Mouse (Mus musculus): Measurements from ENCODE around the gene Efcab9. TPM values are rescaled to one million over a fixed set of nuclear protein-coding genes. Genes with fewer than 3 reads are reported as not detected.
"Not testable (repeated sequence)": the region's sequence is repeated elsewhere in the genome, so short reads cannot be mapped to it uniquely, and the experiment has no call there.

Gene Efcab9
- polyA plus RNA-seq, 1 experiment from 2014 or later = not detected

DNA sequence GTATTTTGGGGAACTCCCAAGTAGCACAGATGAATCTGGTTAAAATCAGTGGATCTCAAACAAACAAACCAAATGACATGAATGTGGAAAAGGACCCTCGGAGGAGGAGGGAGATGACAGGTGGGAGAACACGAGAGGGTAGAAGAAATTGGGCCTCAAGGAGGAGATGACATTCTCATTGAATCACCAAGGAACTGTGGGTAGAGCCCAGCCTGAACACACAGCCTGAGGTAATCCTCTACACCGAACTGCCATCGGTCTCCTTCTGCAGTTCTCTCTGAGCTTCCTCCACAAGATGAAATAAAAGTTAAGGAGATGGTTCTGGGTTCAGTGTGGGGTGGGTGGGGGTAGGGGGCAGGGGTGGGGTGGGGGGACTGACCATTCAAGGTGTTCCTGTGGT lies 4.9 kb downstream of the Efcab9 start:
- no peak overlapping the region for H3K4me2 ChIP-seq (replicated peaks)
- ATAC-seq (ENCODE audit: low FRiP score) = no peak
- peaks cover 1% of the 10 kb centered on the region; the same call in 1 of the 2 replicates for H3K4me1 ChIP-seq
- no peaks in the 10 kb centered on the region for H3K36me3 ChIP-seq
- no peak overlapping the region for H3K4me3 ChIP-seq
- H3K9ac ChIP-seq = no peak overlapping the region
- H3K27me3 ChIP-seq = peaks cover 10% of the 10 kb centered on the region
- no peak overlapping the region for H3K27ac ChIP-seq
- no peaks in the 10 kb centered on the region for H3K9me3 ChIP-seq (replicated peaks)
- 91% methylated on average over 4 of the region's 4 CpGs for WGBS

DNA sequence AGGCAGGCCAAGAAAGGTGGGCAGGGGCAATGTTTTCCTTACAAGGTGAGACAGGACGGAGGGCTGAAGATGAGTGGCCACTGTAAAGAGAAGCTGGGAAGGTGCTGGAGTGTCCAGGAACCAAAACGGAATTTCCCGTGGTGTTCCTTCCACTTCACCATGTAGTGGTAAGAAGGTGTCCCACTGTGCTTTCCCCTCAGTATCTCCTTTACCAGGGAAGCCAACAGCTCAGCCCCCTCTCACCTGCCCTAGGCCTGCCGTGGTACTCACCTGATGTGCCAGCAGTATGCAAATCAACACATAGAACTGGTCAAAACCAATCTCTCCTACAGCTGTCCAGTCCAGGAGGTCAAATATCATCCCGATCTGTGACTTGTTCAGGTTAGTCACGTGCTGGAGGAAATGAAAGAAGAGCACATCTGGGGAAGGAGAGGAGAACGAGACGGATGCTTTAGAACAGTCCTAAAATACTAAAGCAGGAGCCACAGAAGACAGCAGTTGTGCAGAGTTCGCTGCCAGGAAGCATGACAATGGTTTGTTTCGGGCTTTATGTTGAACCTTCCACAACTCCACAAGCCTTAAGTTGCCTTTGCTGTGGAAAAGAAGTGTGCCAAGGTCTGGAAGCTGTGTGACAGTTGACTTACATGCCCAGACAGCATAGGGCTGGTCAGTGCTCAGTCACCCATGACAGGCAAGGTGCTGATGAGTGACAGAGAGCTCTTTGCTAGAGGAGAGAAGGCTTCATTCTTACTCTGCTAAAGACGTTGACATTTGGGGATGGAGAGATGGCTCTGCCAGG lies 7.6 kb downstream of the Efcab9 start:
- no peak overlapping the region for H3K4me2 ChIP-seq (replicated peaks)

DNA sequence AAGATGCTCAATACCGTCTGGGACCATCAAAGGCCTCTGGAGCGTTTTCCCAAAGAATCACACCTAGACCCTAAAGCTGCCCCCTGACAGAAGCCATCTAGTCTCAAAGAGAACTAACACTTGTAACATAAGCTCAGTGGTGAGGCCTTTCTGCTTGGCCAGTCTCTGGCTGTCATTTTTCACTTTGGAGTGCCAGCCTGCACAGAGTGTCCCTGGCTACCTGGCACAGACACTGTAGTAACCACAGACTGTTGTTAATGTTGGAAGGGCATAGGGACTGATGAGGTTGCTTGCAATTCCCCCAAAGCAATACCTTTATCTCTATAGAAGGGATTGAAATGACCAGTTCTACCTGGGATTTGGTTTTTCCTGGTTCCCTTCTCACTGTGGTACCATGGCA lies 10.6 kb downstream of the Efcab9 start:
- H3K4me3 ChIP-seq = no peak overlapping the region
- no peaks in the 10 kb centered on the region for H3K9me3 ChIP-seq (replicated peaks)
- H3K9ac ChIP-seq = no peak overlapping the region
- no peak overlapping the region for H3K4me2 ChIP-seq (replicated peaks)
- no peaks in the 10 kb centered on the region for H3K4me1 ChIP-seq
- H3K27ac ChIP-seq = no peak overlapping the region
- 89% methylated on average over 2 of the region's 2 CpGs for WGBS
- ATAC-seq (ENCODE audit: low FRiP score) = no peak
- no peaks in the 10 kb centered on the region for H3K27me3 ChIP-seq
- H3K36me3 ChIP-seq = peaks cover 22% of the 10 kb centered on the region

More for the DNA sequence above, 7.6 kb downstream of the Efcab9 start:
- Histone ChIP-seq H3K27me3 (no peaks in the 10 kb centered on the region), H3K9ac (no peak overlapping the region), H3K9me3 (replicated peaks) (no peaks in the 10 kb centered on the region), H3K27ac (no peak overlapping the region), H3K4me3 (no peak overlapping the region), H3K36me3 (peaks cover 7% of the 10 kb centered on the region; the same call in 1 of the 2 replicates), H3K4me1 (no peaks in the 10 kb centered on the region)
- 82% methylated on average over 11 of the region's 11 CpGs for WGBS
- ATAC-seq (ENCODE audit: low FRiP score) = no peak

DNA sequence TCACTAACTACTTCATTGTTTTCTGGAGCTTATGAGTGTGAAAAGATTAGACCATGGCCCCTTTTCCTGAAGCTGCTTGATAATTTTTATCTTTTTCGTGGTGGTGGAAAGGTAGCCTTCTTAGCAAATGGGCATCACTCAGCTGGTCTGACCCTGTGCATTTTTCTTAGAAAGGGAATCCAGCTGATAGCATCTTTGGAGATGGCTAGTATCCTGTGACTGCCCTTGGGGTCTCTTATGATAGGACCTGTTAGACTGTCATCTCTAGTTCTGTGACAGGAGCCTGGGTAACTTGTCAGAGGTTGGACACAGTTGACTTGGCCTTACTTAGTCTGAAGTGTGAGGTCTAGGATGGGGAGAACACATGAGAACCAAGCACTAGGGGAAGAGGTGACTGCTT lies 12.5 kb downstream of the Efcab9 start:
- 100% methylated on average over 1 of the region's 1 CpGs for WGBS
- no peak overlapping the region for H3K4me3 ChIP-seq
- peaks cover 28% of the 10 kb centered on the region for H3K36me3 ChIP-seq

DNA sequence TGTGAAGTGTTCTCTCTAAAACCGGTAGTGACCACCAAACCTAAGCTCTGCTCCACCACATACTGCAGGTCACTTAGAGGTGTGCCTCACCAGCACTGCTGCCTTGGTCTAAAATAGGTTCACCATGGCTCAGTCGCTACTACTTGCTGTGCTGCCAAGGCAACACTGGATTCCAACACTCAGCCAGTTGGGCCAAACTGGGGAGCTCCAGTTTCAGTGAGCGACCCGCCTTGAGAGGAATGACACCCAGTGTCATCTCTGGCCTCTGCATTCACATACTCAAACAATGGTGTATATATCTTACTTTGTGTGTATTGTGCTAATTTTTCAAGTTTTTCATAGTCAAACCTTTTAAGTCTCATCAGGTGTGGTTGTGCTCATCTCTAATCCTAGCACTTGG lies 13.1 kb downstream of the Efcab9 start:
- Histone ChIP-seq H3K4me2 (replicated peaks) (no peak overlapping the region), H3K9ac (no peak overlapping the region), H3K9me3 (replicated peaks) (no peaks in the 10 kb centered on the region), H3K27me3 (no peaks in the 10 kb centered on the region), H3K36me3 (peaks cover 28% of the 10 kb centered on the region), H3K4me1 (no peaks in the 10 kb centered on the region), H3K4me3 (no peak overlapping the region), H3K27ac (no peak overlapping the region)
- no peak for ATAC-seq (ENCODE audit: low FRiP score)
- 94% methylated on average over 4 of the region's 4 CpGs for WGBS

More for the DNA sequence above, 12.5 kb downstream of the Efcab9 start:
- H3K4me2 ChIP-seq (replicated peaks) = no peak overlapping the region
- no peak overlapping the region for H3K27ac ChIP-seq
- no peaks in the 10 kb centered on the region for H3K9me3 ChIP-seq (replicated peaks)
- no peaks in the 10 kb centered on the region for H3K27me3 ChIP-seq
- H3K9ac ChIP-seq = no peak overlapping the region
- ATAC-seq (ENCODE audit: low FRiP score) = no peak
- no peaks in the 10 kb centered on the region for H3K4me1 ChIP-seq

DNA sequence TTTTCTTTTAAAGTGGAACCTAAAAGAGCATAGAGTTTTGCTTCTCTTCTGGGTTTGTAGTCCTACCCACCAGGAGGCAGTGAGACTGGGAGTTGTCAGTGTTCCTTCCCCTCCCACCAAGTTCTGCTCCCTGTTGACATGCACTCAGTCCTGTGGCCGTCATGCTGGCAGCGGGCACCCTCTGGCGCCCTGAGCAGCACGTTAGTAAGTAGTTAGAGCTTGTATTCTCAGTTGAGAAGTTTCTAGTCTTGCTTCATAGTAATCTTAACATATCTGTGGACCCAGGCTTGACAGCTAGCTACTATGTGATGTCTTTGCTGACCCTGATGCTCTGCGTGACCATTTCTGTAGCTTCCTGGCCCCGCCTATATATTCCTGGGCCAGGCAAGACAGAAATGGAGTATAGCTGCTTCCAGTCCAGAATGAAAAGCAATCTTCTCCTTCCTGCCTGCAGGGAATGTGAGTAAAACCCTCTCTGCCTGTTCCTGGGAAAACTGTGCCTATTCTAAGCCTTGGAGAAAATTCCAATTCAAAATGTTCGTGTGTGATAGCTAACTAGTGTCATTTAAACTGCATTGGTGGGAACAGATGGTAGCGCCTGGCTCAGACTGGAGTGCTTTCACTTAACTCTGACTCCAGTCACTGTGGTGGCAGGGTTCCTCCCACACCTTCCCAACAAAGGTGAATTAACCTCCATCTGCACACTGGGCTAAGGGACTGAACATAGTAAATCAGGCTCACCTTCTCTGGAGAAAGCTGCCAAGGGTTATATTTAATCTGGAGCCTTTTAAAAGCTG lies 14.8 kb downstream of the Efcab9 start:
- Histone ChIP-seq H3K27ac (no peak overlapping the region), H3K4me3 (no peak overlapping the region), H3K9ac (no peak overlapping the region), H3K4me1 (no peaks in the 10 kb centered on the region), H3K27me3 (no peaks in the 10 kb centered on the region), H3K4me2 (replicated peaks) (no peak overlapping the region), H3K36me3 (peaks cover 28% of the 10 kb centered on the region), H3K9me3 (replicated peaks) (no peaks in the 10 kb centered on the region)
- WGBS = 83% methylated on average over 8 of the region's 8 CpGs
- no peak for ATAC-seq (ENCODE audit: low FRiP score)

DNA sequence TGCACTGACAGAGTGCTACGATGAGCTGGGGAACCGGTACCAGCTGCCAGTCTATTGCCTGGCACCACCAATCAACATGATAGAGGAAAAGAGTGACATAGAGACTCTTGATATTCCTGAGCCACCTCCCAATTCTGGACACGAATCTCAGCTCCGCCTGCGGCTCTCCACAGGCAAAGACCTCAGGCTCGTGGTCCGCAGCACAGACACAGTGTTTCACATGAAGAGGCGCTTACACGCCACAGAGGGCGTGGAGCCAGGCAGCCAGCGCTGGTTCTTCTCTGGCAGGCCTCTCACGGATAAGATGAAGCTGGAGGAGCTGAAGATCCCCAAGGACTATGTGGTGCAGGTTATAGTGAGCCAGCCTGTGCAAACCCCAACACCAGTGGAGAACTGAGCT lies 15.8 kb downstream of the Efcab9 start:
- Histone ChIP-seq H3K9ac (no peak overlapping the region), H3K27ac (no peak overlapping the region), H3K9me3 (replicated peaks) (no peaks in the 10 kb centered on the region), H3K4me3 (no peak overlapping the region), H3K4me1 (no peaks in the 10 kb centered on the region), H3K4me2 (replicated peaks) (no peak overlapping the region), H3K27me3 (no peaks in the 10 kb centered on the region), H3K36me3 (peaks cover 28% of the 10 kb centered on the region)
- WGBS = 87% methylated on average over 12 of the region's 12 CpGs
- no peak for ATAC-seq (ENCODE audit: low FRiP score)

DNA sequence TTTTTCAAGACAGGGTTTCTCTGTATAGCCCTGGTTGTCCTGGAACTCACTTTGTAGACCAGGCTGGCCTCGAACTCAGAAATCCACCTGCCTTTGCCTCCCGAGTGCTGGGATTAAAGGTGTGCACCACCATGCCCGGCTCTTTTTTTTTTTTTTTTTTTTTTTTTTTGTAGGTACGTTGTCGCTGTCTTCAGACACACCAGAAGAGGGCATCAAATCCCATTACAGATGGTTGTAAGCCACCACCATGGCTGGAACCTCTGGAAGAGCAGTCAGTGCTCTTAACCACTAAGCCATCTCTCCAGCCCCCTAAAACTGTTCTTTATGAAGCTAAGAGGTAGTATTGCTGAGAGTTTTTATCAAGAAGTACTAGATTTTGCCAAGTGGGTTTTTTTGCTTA lies 17.0 kb downstream of the Efcab9 start:
- H3K9me3 ChIP-seq (replicated peaks); ATAC-seq (ENCODE audit: low FRiP score); H3K4me2 ChIP-seq (replicated peaks); H3K4me3 ChIP-seq; H3K9ac ChIP-seq; H3K27me3 ChIP-seq; H3K27ac ChIP-seq; H3K4me1 ChIP-seq: not testable (repeated sequence)
- H3K36me3 ChIP-seq = peaks cover 24% of the 10 kb centered on the region
- 90% methylated on average over 4 of the region's 5 CpGs for WGBS

DNA sequence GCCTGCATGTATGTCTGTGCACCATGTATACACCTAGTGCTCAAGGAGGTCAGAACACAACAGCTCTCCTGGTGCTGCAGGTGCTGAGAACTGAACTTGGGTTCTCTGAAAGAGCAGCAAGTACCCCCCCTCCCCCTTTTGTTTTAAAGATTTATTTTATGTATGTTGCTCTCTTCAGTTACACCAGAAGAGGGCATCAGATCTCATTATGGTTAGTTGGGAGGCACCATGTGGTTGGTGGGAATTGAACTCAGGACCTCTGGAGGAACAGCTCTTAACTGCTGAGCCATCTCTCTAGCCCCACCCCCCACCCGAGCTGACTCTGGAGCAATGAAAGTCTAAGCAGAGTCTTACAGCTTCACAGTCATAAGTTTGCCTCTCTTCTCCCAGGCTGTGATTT lies 21.0 kb downstream of the Efcab9 start:
- Histone ChIP-seq H3K27ac (no peak overlapping the region), H3K4me3 (no peak overlapping the region), H3K9ac (no peak overlapping the region), H3K27me3 (no peaks in the 10 kb centered on the region), H3K36me3 (peaks cover 2% of the 10 kb centered on the region), H3K9me3 (replicated peaks) (no peaks in the 10 kb centered on the region), H3K4me1 (no peaks in the 10 kb centered on the region), H3K4me2 (replicated peaks) (no peak overlapping the region)
- no peak for ATAC-seq (ENCODE audit: low FRiP score)
- 83% methylated on average over 1 of the region's 1 CpGs for WGBS

DNA sequence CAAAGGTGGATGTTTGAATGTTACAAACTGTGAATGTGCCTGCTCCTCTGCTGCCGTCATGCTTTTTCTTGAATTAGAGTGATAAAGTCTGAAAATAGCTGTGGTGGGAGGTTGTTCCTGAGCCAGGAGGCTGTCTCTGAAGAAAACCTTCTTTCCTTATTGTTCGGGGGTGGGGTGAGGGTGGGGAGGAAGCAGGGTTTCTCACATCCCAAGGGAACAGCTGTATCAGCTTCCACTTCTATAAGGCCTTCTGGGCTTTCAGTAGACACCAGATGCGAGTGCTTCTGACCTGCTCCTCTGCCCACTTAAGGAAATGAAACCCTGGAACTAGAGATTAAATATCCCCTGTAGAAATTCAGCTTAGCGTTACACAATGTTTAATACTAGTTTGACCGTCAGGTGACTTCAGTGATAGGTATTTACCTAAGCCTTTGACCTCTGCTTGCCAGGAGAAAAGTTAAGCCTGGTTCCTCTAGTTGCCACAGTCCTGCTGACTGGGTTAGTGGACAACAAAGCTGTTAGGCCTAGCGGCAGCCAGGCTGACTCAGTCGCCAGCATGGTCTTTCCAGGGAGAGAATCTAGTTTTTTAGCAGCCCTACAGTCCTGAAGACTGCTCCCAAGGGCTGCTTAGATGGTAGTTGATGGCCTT lies 26.7 kb downstream of the Efcab9 start:
- no peaks in the 10 kb centered on the region for H3K9me3 ChIP-seq (replicated peaks)
- no peak overlapping the region for H3K4me2 ChIP-seq (replicated peaks)
- H3K4me3 ChIP-seq = no peak overlapping the region
- H3K27ac ChIP-seq = no peak overlapping the region
- H3K4me1 ChIP-seq = no peaks in the 10 kb centered on the region
- no peak for ATAC-seq (ENCODE audit: low FRiP score)
- 81% methylated on average over 7 of the region's 7 CpGs for WGBS
- no peaks in the 10 kb centered on the region for H3K27me3 ChIP-seq
- H3K36me3 ChIP-seq = peaks cover 16% of the 10 kb centered on the region
- no peak overlapping the region; the same call in 1 of the 2 replicates for H3K9ac ChIP-seq

DNA sequence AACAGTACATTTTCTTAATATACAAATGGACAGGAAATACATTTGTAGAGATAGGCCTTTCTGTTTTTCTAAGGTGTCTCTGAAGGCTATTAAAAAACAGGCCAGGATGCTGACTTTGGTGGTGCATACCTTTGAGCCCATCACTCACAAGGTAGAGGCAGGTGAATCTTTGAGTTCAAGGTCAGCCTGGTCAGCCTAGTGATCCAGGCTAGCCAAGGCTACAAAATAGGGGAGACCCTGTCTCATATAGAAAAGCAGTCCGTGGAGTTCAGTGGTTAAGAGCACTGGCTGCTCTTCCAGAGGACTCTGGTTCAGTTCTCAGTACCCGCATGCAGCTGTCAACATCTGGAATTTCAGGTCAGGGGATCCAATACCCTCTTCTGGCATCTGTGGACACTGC lies 28.2 kb downstream of the Efcab9 start:
- Histone ChIP-seq H3K4me2 (replicated peaks) (no peak overlapping the region), H3K4me3 (no peak overlapping the region), H3K36me3 (peaks cover 19% of the 10 kb centered on the region), H3K27me3 (no peaks in the 10 kb centered on the region), H3K9me3 (replicated peaks) (no peaks in the 10 kb centered on the region), H3K4me1 (no peaks in the 10 kb centered on the region), H3K9ac (no peak overlapping the region), H3K27ac (no peak overlapping the region)
- WGBS = 88% methylated on average over 2 of the region's 2 CpGs
- ATAC-seq (ENCODE audit: low FRiP score) = no peak

DNA sequence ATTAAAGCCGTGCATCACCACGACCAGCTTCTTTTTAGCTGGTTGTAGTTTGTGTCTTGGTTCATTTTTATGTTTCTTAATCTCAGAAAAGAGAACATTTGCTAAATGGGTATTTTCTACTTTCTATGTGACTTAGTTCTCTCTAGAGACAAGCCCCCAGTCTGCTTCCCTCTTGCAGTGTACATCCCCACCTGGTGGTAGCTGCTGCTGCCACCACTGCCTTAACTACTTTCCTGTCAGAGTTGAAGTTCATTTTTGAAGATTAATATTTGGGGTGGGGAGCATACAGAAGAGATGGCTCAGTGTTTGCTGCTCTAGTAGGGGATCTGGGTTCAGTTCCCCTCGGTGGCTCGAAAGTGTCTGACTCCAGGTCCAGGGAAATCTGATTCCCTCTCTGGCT lies 31.9 kb downstream of the Efcab9 start:
- peaks cover 19% of the 10 kb centered on the region for H3K36me3 ChIP-seq
- no peak for ATAC-seq (ENCODE audit: low FRiP score)

More for the DNA sequence above, 31.9 kb downstream of the Efcab9 start:
- Histone ChIP-seq H3K9ac (no peak overlapping the region), H3K9me3 (replicated peaks) (no peaks in the 10 kb centered on the region), H3K4me2 (replicated peaks) (no peak overlapping the region), H3K4me1 (no peaks in the 10 kb centered on the region), H3K27ac (no peak overlapping the region), H3K4me3 (no peak overlapping the region), H3K27me3 (no peaks in the 10 kb centered on the region)
- WGBS = 96% methylated on average over 4 of the region's 4 CpGs
